Mouse (Mus musculus): ENCODE results near the gene Ttc21a. TPM values are rescaled to one million over a fixed set of nuclear protein-coding genes. Genes with fewer than 3 reads are reported as not detected.

Ttc21a gene
- polyA plus RNA-seq, 1 experiment from 2014 or later: 1.2 TPM

DNA sequence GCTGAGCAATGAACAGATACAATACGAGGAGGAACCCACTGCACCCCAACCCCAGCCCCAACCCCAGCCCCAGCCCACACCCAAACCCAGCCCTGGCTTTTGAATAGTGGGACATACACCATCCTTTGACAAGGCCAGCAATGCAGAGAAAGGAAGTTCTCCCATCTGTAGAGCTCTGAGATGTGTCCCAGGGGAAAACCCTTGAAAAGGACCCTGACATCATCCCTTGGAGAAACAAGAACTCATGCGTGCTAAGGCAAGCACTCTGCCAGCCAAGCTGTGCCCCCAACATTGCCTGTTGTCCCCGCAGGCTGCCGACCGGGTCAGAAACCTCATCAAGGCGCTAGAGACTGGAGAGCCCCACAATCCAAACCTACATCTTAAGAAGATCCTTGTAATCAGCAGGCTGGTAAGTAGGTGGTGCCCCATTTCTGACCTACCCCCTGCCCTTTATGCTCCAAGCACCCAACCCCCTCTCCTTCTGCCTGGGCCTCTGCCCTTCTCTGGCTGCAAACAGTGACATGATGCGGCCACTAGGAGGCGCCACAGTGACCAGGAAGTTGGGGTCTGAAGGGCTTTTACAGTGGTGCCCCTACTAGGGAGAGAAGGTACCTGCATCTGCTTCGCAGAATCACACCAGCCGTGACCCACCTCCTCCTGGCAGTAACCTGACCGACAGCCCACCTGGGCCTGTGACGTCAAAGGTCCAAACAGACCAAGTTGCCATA is 7.9 kb downstream of the Ttc21a start:
- no peak for ATAC-seq (ENCODE audit: low FRiP score)
- no peaks in the 10 kb centered on the region for H3K36me3 ChIP-seq
- H3K27me3 ChIP-seq: no peaks in the 10 kb centered on the region
- H3K4me2 ChIP-seq: no peak overlapping the region
- peaks cover under 1% of the 10 kb centered on the region for H3K4me1 ChIP-seq (replicated peaks)
- H3K9me3 ChIP-seq: no peaks in the 10 kb centered on the region
- no peak overlapping the region for H3K9ac ChIP-seq
- no peak overlapping the region for H3K4me3 ChIP-seq
- no peak overlapping the region for H3K27ac ChIP-seq
- WGBS: 75% methylated on average over 12 of the region's 12 CpGs

DNA sequence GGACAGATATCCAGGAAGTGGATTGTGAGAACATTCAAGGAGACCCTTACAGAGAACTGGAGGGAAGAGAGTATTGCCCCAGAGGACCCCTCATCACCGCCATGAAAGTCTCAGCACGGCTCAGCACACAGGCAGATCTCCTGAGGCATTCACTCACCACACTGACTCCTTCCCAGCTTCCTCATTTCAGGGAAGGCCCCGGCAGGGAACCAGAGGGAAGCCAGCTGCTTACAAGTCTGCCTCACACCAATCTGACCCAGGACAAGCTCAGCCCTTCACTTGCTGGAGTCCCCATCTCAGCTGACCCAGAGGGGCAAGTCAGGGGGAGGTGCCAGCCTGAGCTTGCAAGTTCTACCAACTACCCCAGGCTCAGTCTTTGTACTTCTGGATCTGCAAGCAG is 11.4 kb downstream of the Ttc21a start:
- peaks cover 6% of the 10 kb centered on the region for H3K4me1 ChIP-seq (replicated peaks)
- no peak overlapping the region for H3K4me2 ChIP-seq
- WGBS: 52% methylated on average over 3 of the region's 3 CpGs
- no peak overlapping the region for H3K27ac ChIP-seq
- no peaks in the 10 kb centered on the region for H3K9me3 ChIP-seq
- no peak for ATAC-seq (ENCODE audit: low FRiP score)
- no peaks in the 10 kb centered on the region for H3K36me3 ChIP-seq
- H3K27me3 ChIP-seq: no peaks in the 10 kb centered on the region
- no peak overlapping the region for H3K4me3 ChIP-seq
- H3K9ac ChIP-seq: no peak overlapping the region

DNA sequence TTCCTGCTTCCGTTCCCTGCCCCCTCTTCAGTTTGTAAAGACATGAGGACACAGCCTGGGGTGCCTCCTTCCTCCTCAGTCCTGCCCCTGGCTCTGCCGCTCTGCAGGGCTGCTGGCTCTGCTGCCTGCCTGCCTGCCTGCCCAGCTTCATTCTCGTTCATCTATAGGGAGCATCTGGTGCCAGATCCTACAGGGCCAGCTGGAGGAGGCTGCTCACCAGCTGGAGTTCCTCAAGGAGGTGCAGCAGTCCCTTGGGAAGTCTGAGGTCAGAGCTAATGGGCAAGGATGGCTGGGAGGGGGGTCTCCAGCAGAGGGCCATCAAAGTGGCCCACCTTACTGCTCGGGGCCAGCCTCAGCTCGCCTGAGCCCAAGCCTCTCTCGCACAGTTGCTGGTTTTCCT is 13.0 kb downstream of the Ttc21a start:
- no peak overlapping the region for H3K4me2 ChIP-seq
- no peak for ATAC-seq (ENCODE audit: low FRiP score)
- no peaks in the 10 kb centered on the region for H3K9me3 ChIP-seq
- 0 out of 2 replicates have a peak overlapping the region, but pooled peaks have one; percentile 13 for H3K27ac ChIP-seq
- WGBS: 56% methylated on average over 6 of the region's 6 CpGs
- H3K27me3 ChIP-seq: no peaks in the 10 kb centered on the region
- peak overlapping the region; percentile 24; the same call in 1 of the 2 replicates for H3K9ac ChIP-seq
- no peak overlapping the region for H3K4me3 ChIP-seq
- peaks cover 6% of the 10 kb centered on the region for H3K4me1 ChIP-seq (replicated peaks)
- no peaks in the 10 kb centered on the region for H3K36me3 ChIP-seq

DNA sequence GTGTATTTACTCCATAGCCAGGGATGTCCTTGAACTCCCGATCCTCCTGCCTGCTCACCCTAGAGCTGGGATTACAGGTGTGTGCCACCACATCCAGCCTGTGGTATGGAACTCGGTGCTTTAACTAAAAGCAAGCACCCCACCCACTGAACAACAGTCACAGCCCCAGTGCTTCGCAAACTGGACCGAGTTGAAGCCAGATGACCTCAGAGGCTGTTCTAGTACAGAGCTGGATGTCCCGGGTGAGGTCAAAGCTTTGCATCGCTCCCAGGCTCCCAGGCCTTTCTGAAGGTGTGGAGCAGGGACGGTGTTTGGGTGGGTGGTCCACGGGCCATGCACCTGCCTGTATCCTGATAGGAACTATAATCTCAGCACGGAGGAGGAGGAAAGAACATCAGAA is 14.0 kb downstream of the Ttc21a start:
- Histone ChIP-seq H3K36me3 (no peaks in the 10 kb centered on the region), H3K9me3 (no peaks in the 10 kb centered on the region), H3K27ac (no peak overlapping the region), H3K4me3 (no peak overlapping the region), H3K9ac (no peak overlapping the region), H3K4me1 (replicated peaks) (peaks cover 6% of the 10 kb centered on the region), H3K4me2 (no peak overlapping the region), H3K27me3 (no peaks in the 10 kb centered on the region)
- 90% methylated on average over 9 of the region's 9 CpGs for WGBS
- ATAC-seq (ENCODE audit: low FRiP score): no peak

DNA sequence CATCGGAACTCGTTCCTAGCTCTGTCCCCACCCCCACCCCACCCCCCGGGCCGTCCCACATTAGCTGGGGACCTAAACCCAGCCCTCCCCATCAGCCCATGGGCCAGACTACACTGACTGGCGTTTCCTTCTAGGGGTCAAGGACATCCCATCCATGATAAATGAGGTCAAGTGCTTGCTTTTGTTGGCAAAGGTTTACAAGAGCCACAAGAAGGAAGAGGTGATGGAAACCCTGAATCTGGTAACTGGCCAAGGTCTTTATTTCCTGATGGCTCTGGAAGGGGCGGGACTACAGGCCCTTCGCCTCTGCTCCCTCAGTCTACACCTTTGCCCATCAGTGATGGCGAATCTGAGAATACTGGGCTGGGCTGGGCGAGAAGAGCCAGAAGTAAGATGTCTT is 21.4 kb downstream of the Ttc21a start:
- peaks cover 16% of the 10 kb centered on the region; the same call in 1 of the 2 replicates for H3K27me3 ChIP-seq
- no peaks in the 10 kb centered on the region for H3K9me3 ChIP-seq
- WGBS: 87% methylated on average over 9 of the region's 9 CpGs
- no peak overlapping the region for H3K4me3 ChIP-seq
- H3K4me2 ChIP-seq: no peak overlapping the region
- ATAC-seq (ENCODE audit: low FRiP score): no peak
- H3K4me1 ChIP-seq (replicated peaks): peaks cover 5% of the 10 kb centered on the region; the same call in 1 of the 2 replicates
- no peak overlapping the region for H3K27ac ChIP-seq
- H3K36me3 ChIP-seq: no peaks in the 10 kb centered on the region
- no peak overlapping the region for H3K9ac ChIP-seq

DNA sequence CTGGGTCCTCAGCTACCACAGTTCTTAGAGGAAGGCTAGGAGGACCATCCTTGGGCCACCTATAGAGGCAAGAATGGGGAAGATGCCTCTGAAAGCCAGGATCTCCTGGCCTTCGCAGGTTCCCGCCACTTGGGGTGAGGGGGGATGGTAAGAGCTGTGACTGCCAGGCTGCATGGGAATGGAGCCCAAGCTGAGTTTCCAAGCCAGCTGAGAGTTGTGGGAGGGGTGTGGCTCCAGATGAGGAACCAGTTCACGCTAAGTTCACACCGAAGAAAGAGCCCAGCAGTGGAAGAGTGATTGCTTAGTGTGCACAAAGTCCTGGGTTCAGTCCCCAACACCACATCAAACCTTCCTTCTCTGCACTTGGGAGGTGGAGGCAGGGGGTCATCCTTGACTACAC is 24.8 kb downstream of the Ttc21a start:
- Histone ChIP-seq H3K27ac (no peak overlapping the region), H3K36me3 (no peaks in the 10 kb centered on the region), H3K4me3 (no peak overlapping the region), H3K4me1 (replicated peaks) (peaks cover 5% of the 10 kb centered on the region; the same call in 1 of the 2 replicates), H3K9ac (no peak overlapping the region), H3K4me2 (no peak overlapping the region), H3K9me3 (no peaks in the 10 kb centered on the region), H3K27me3 (peaks cover 16% of the 10 kb centered on the region; the same call in 1 of the 2 replicates)
- no peak for ATAC-seq (ENCODE audit: low FRiP score)
- WGBS: 83% methylated on average over 4 of the region's 4 CpGs

DNA sequence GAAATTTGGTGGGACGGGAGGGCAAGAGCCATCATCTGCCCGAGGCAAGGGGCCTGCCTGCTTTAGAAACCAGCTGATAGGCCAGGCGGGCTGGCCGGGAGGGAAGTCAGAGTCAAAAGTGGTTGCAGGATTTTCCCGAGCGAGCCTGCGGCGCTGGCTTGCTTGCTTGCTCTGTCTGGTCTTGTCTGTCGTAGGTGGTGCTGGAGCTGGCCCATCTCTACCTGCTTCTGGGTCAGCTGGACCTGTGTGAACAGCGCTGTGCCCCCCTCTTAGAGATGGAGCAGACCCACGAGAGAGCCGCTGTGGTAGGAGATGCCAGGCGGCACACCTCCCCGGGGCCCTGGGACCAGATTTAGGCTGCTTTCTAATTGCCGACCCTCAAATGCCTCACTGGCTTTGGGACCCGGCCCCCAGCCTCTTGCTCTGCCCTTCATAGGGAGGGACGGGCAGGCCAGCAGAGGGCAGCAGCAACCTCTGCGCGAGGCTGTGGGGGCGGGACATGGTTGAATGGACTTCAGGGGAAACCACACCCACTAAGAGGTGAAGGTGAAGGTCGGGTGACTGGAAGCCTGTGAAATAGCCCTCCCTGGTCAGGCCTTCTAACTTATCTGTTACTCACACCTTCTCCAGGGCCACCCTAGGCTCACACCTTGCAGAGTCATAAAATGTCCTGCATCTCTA is 25.7 kb downstream of the Ttc21a start:
- Histone ChIP-seq H3K36me3 (no peaks in the 10 kb centered on the region), H3K4me3 (no peak overlapping the region), H3K27me3 (peaks cover 16% of the 10 kb centered on the region; the same call in 1 of the 2 replicates), H3K9ac (peak overlapping the region; percentile 13; the same call in 1 of the 2 replicates), H3K27ac (no peak overlapping the region), H3K9me3 (no peaks in the 10 kb centered on the region), H3K4me1 (replicated peaks) (peaks cover 5% of the 10 kb centered on the region; the same call in 1 of the 2 replicates), H3K4me2 (peak overlapping the region; percentile 29)
- WGBS: 11% methylated on average over 21 of the region's 21 CpGs
- ATAC-seq (ENCODE audit: low FRiP score): no peak

DNA sequence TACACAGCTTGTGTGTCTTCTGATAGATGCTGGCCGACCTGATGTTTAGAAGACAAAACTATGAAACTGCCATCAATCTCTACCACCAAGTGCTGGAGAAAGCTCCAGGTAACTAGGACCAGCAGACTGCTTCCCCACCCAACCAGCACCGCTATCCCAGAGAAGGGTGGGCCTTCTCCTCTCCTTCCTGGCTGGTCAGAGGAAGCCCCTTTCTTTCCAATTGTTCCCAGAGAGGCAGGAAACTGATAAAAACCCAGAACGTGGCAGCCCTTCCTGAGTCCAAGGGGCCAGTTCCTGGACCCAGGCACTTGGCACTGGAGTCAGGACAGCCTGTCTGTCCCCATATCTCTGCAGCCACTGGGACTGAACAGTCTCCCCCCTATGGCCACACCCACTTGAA is 26.8 kb downstream of the Ttc21a start:
- ATAC-seq (ENCODE audit: low FRiP score): no peak
- 82% methylated on average over 3 of the region's 3 CpGs for WGBS
- no peak overlapping the region for H3K4me2 ChIP-seq

DNA sequence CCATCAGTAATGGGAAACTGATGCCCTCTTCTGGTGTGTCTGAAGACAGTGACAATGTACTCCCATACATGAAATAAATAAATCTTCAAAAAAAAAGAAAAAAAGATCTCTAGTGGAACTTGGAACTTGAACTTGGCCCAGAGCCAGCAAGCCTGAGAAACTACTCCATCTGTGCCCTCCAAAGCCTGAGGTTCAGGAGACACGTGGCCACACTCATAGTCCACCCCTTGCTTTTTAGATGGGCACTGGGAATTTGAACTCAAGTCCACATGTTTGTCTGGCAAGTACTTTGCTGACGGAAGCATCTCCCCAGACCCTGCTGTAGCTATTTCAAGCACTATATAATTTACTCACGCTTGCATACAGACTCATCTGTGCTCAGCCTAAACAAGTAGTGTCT is 27.8 kb downstream of the Ttc21a start:
- H3K4me1 ChIP-seq (replicated peaks): peaks cover 9% of the 10 kb centered on the region
- no peak overlapping the region for H3K4me2 ChIP-seq
- ATAC-seq (ENCODE audit: low FRiP score): no peak
- no peak overlapping the region for H3K9ac ChIP-seq
- no peak overlapping the region for H3K4me3 ChIP-seq
- peaks cover 16% of the 10 kb centered on the region; the same call in 1 of the 2 replicates for H3K27me3 ChIP-seq
- H3K27ac ChIP-seq: no peak overlapping the region
- H3K9me3 ChIP-seq: no peaks in the 10 kb centered on the region
- 79% methylated on average over 3 of the region's 3 CpGs for WGBS
- H3K36me3 ChIP-seq: no peaks in the 10 kb centered on the region

More for the DNA sequence above, 26.8 kb downstream of the Ttc21a start:
- no peaks in the 10 kb centered on the region for H3K9me3 ChIP-seq
- no peaks in the 10 kb centered on the region for H3K36me3 ChIP-seq
- H3K27me3 ChIP-seq: peaks cover 16% of the 10 kb centered on the region; the same call in 1 of the 2 replicates
- H3K9ac ChIP-seq: no peak overlapping the region
- no peak overlapping the region for H3K4me3 ChIP-seq
- H3K4me1 ChIP-seq (replicated peaks): peaks cover 5% of the 10 kb centered on the region; the same call in 1 of the 2 replicates
- H3K27ac ChIP-seq: no peak overlapping the region

DNA sequence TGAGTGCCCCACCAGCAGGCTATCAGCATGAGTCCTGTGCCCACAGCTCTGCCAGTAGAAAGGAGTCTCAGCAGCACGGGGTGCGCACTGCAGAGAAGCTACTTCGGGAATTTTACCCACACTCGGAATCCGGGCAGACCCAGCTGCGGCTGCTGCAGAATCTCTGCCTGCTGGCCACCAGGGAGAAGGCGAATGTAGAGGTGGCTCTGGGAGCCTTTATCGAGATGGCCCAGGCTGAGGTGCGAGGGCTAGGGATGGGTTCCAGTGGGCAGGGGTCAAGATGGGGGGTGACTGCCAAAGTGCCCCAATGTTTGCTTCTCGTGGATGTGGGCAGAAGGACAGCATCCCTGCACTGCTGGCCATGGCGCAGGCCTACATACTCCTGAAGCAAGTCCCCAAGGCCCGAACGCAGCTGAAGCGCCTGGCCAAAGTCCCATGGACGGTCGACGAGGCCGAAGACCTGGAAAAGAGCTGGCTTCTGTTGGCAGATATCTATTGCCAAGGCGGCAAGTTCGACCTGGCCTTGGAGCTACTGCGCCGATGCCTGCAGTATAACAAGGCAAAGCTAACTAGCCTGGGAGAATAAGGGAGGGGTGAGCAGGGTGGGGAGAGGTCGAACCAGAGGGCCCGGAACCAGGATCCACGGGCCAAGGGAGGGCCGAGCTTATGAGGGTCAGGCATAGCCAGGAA is 29.0 kb downstream of the Ttc21a start:
- no peak for ATAC-seq (ENCODE audit: low FRiP score)
- H3K4me1 ChIP-seq (replicated peaks): peaks cover 21% of the 10 kb centered on the region
- H3K9ac ChIP-seq: no peak overlapping the region
- H3K27ac ChIP-seq: no peak overlapping the region
- H3K36me3 ChIP-seq: no peaks in the 10 kb centered on the region
- no peaks in the 10 kb centered on the region for H3K9me3 ChIP-seq
- peaks cover 16% of the 10 kb centered on the region; the same call in 1 of the 2 replicates for H3K27me3 ChIP-seq
- H3K4me3 ChIP-seq: no peak overlapping the region
- H3K4me2 ChIP-seq: no peak overlapping the region
- 86% methylated on average over 26 of the region's 26 CpGs for WGBS

DNA sequence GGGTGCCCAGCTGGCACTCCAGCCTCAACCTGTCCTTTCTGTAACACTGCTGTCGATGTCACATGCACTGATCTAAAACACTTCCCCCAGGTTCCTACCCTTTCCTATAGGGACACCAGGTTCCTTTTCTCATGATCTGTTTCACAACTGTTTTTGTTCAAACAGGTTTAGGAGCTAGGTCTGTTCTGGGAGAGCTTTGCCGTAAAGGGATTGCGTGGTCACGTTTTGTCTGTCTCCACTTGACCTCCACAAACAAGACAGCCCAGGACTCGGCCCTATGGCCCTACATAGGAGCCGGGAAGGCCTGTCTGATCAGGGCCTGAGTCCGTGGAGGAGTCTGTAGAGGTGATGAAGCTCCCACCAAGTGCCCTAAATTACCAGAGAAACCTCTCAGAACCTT is 32.4 kb downstream of the Ttc21a start:
- no peaks in the 10 kb centered on the region for H3K9me3 ChIP-seq
- no peak for ATAC-seq (ENCODE audit: low FRiP score)
- WGBS: 89% methylated on average over 7 of the region's 7 CpGs
- no peak overlapping the region for H3K27ac ChIP-seq
- 0 out of 2 replicates have a peak, but pooled peaks cover 7% of the 10 kb centered on the region for H3K36me3 ChIP-seq
- no peak overlapping the region for H3K9ac ChIP-seq
- no peaks in the 10 kb centered on the region for H3K27me3 ChIP-seq
- H3K4me2 ChIP-seq: no peak overlapping the region
- H3K4me3 ChIP-seq: no peak overlapping the region
- peaks cover 25% of the 10 kb centered on the region for H3K4me1 ChIP-seq (replicated peaks)

DNA sequence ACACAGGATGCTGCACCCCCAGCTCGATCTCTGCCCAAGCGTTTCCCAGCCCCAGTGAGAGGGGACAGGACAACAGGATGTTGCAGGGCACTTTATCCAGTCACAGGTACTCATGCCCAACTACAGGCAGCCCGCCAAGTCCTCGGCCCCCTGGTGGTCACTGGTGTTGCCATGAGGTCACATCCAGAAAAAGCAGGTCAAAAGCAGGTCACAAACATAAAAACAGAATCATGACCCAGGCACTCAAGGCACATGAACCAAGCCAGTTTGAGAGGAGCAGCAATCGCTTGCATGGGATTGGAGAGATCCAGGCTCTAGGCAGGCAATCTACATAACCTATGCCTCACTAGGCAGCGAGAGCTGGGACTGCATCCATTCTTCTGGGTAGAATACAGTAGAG is 32.8 kb downstream of the Ttc21a start:
- Histone ChIP-seq H3K27ac (peak overlapping the region; percentile 73), H3K4me1 (replicated peaks) (peaks cover 25% of the 10 kb centered on the region), H3K36me3 (0 out of 2 replicates have a peak, but pooled peaks cover 7% of the 10 kb centered on the region), H3K27me3 (no peaks in the 10 kb centered on the region), H3K9me3 (no peaks in the 10 kb centered on the region), H3K4me3 (no peak overlapping the region), H3K9ac (no peak overlapping the region), H3K4me2 (no peak overlapping the region)
- ATAC-seq (ENCODE audit: low FRiP score): no peak
- WGBS: 39% methylated on average over 6 of the region's 6 CpGs
